Mouse (Mus musculus) hindlimb bud, embryonic 11.5 days (tissue): Measurements from ENCODE around the gene Tkt.

ENCODE experiments used
- DNase-seq: peaks from one replicate; pipeline ENCODE4 v3.0.0-alpha.2; 2012; ENCODE audit warnings: low read depth, low spot score; ENCODE audit errors: extremely low spot score

Gene Tkt

DNA sequence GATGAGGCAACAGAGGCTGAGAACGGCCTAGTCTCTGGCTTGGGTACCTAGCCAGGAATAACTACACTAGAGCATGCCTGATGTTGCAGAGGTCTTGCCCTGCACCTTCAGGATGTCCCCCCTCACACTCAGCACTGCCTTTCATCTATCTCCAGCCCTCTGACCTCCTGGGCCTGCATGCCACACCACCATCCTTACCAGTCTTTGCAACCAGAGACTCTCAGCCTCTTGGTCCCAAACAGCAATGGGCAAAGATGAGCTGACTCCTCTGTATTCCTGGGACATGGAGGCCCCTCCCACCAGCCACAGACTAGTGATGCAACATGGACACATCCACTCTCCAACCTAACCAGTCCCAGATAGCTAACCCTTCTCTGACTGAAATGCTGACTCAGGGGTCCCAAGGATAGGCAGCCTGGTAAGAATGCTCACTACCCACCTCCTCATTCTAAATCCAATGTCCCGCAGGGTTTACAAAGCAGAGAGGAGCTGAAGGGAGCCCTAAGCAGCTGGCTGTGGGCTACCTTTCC lies 70.7 kb downstream of the Tkt start:
- no peak for DNase-seq

DNA sequence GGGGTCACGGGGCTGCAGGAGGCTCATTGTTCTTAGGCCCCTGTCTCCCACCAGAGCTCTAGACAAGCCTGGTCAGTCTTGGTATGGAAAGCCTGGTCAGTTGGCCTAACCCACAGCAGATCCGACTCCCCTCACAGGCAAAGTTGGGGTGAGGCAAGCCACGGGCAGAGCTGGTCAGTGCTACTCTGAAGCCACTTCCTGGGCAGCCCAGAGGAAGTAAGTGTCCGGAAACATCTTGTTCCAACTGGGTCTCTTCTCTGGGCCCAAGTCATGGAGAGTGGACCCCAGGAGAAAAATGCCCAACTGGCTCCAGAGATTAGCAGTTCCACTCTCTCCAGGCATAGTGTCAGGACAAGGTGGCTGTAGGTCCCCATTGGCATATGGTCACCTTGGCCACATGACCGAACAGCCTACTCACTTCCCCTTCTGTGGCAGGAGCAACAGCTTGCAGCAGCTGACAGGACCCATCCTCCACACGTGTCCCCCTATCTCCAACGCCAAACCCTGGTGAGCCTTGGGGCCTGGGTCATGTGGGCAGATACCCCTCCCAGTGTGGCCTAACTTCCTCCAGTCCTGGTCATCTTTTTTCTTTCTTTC lies 71.9 kb downstream of the Tkt start:
- no peak for DNase-seq

- DNase-seq: no peak
Measured at GRCm38 (mm10) chr14:30622130-30622529, 74.0 kb downstream of the Tkt start.

DNA sequence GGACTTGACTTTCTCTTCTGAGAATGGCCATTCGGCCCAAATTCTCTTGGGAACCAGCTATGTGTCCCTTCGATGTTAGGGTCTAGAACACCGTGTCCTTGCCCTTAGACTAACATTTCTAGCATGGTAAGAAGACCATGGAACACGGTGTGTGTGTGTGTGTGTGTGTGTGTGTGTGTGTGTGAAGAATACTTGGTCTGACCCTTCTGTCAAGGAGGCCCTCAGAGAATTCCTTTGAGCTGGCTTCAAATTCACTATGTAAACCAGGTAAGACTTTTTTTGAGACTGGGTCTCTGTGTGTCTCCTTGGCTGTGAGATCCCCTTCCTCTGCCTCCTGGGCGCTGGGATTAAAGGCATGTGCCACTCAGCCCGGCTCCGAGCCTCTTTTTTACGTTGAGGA lies 74.4 kb downstream of the Tkt start:
- no peak for DNase-seq
